Mouse (Mus musculus) liver, postnatal 0 days (tissue): Measurements from ENCODE around the gene Vmn2r82. TPM values are rescaled to one million over a fixed set of nuclear protein-coding genes. Genes with fewer than 3 reads are reported as not detected.

ENCODE experiments used
- polyA plus RNA-seq: library from polyadenylated mRNA; unstranded; fragments of >200 nt; fragmentation: Nextera tagmentation; extraction: Ambion mirVana; gene quantifications from 2 replicates; pipeline ENCODE4 v1.2.1, GENCODE M21; 2015

Vmn2r82 gene
- polyA plus RNA-seq, 1 experiment from 2014 or later, result not detected

Other genes with a start within 250 kb of the Vmn2r82 start
- gene Vmn2r80, start 207.8 kb upstream of the Vmn2r82 start, polyA plus RNA-seq, result not detected in 2 replicates
- gene Vmn2r81, start 108.8 kb upstream of the Vmn2r82 start, polyA plus RNA-seq, result not detected in 2 replicates
- gene Vmn2r83, start 112.2 kb downstream of the Vmn2r82 start, polyA plus RNA-seq, result not detected in 2 replicates
- 32.7 and 38.8 TPM in 2 replicates for gene Plpp2, start 177.3 kb downstream of the Vmn2r82 start, polyA plus RNA-seq
- 8.6 and 9.0 TPM in 2 replicates for gene Mier2, start 198.7 kb downstream of the Vmn2r82 start, polyA plus RNA-seq
- gene Theg, start 230.8 kb downstream of the Vmn2r82 start, polyA plus RNA-seq, result not detected in 2 replicates